Mouse (Mus musculus) embryo, embryonic 10.5 days (tissue): ENCODE data around the gene Cuedc1.
A peak's percentile ranks its signal among the peaks of the same experiment; 100 is the strongest.

ENCODE experiments used
- DNase-seq: peaks from one replicate; pipeline ENCODE4 v3.0.0-alpha.2; 2015; ENCODE audit warnings: low spot score

Cuedc1 gene

GRCm38 (mm10) chr11:88086737-88087627, 10.9 kb upstream of the Cuedc1 start:
- peak; percentile 99 for DNase-seq

GRCm38 (mm10) chr11:88089150-88089549, 8.7 kb upstream of the Cuedc1 start:
- DNase-seq: no peak

GRCm38 (mm10) chr11:88090293-88090692, 7.6 kb upstream of the Cuedc1 start:
- DNase-seq: no peak

- DNase-seq: no peak
Measured at GRCm38 (mm10) chr11:88091949-88092348, 5.9 kb upstream of the Cuedc1 start.

GRCm38 (mm10) chr11:88097173-88097572, 685 bp upstream of the Cuedc1 start:
- no peak for DNase-seq

GRCm38 (mm10) chr11:88098787-88099598, 1.1 kb downstream of the Cuedc1 start:
- DNase-seq: peak; percentile 80

GRCm38 (mm10) chr11:88099599-88100023, 1.8 kb downstream of the Cuedc1 start:
- peak; percentile 79 for DNase-seq

GRCm38 (mm10) chr11:88100170-88100569, 2.3 kb downstream of the Cuedc1 start:
- no peak for DNase-seq

GRCm38 (mm10) chr11:88103214-88103941, 5.5 kb downstream of the Cuedc1 start:
- no peak for DNase-seq

- DNase-seq: no peak
Measured at GRCm38 (mm10) chr11:88105494-88106291, 7.8 kb downstream of the Cuedc1 start.

GRCm38 (mm10) chr11:88106292-88106554, 8.4 kb downstream of the Cuedc1 start:
- DNase-seq: no peak

- no peak for DNase-seq
Measured at GRCm38 (mm10) chr11:88107365-88107764, 9.5 kb downstream of the Cuedc1 start.

- DNase-seq: no peak
Measured at GRCm38 (mm10) chr11:88110031-88110594, 12.3 kb downstream of the Cuedc1 start.

- DNase-seq: no peak
Measured at GRCm38 (mm10) chr11:88112078-88112477, 14.2 kb downstream of the Cuedc1 start.

- no peak for DNase-seq
Measured at GRCm38 (mm10) chr11:88112677-88113333, 14.9 kb downstream of the Cuedc1 start.

GRCm38 (mm10) chr11:88113543-88114271, 15.8 kb downstream of the Cuedc1 start:
- DNase-seq: no peak

- no peak for DNase-seq
Measured at GRCm38 (mm10) chr11:88114871-88115301, 17.0 kb downstream of the Cuedc1 start.

- DNase-seq: no peak
Measured at GRCm38 (mm10) chr11:88116568-88116967, 18.7 kb downstream of the Cuedc1 start.

- DNase-seq: no peak
Measured at GRCm38 (mm10) chr11:88117356-88118090, 19.7 kb downstream of the Cuedc1 start.
